Mouse (Mus musculus): ENCODE data around the gene Spef1.

Spef1 gene

GRCm38 (mm10) chr2:131125157-131125963 lies 61.7 kb downstream of the Spef1 start:
- DNase-seq (ENCODE audit: low read depth, low spot score) = no peak

GRCm38 (mm10) chr2:131124166-131124565 lies 62.9 kb downstream of the Spef1 start:
- DNase-seq (ENCODE audit: low read depth, low spot score) = peak; percentile 29
